Mouse (Mus musculus) embryonic facial prominence, embryonic 12.5 days (tissue): Measurements from ENCODE around the gene H2-T24. TPM values are rescaled to one million over a fixed set of nuclear protein-coding genes. Genes with fewer than 3 reads are reported as not detected.
A peak's percentile ranks its signal among the peaks of the same experiment; 100 is the strongest.

ENCODE experiments used
- ATAC-seq: fragments of 200-750 bp; cut with Nextera tagmentation; 2 replicates; pipeline ENCODE4 v1.8.0; 2017; ENCODE audit not compliant: insufficient number of reproducible peaks, insufficient read depth, low FRiP score, low TSS enrichment
- H3K27ac ChIP-seq: fragments of 300-500 bp; sonication (generic); 2 replicates; pipeline ENCODE4 v1.5.1; 2016; ENCODE audit warnings: mild to moderate bottlenecking
- H3K27me3 ChIP-seq: fragments of 300-500 bp; sonication (generic); 2 replicates; pipeline ENCODE4 v1.6.1; 2016; ENCODE audit warnings: mild to moderate bottlenecking, moderate library complexity
- H3K36me3 ChIP-seq: fragments of 300-500 bp; sonication (generic); 2 replicates; pipeline ENCODE4 v1.6.1; 2016; ENCODE audit warnings: mild to moderate bottlenecking
- H3K4me1 ChIP-seq: fragments of 300-500 bp; sonication (generic); 2 replicates; pipeline ENCODE4 v1.6.1; 2016
- H3K4me2 ChIP-seq: fragments of 300-500 bp; sonication (generic); replicated peaks from 2 replicates; pipeline ENCODE4 v1.6.1; 2016; ENCODE audit warnings: mild to moderate bottlenecking, moderate library complexity
- H3K4me3 ChIP-seq: fragments of 300-500 bp; sonication (generic); 2 replicates; pipeline ENCODE4 v1.5.1; 2016; ENCODE audit warnings: mild to moderate bottlenecking
- H3K9ac ChIP-seq: fragments of 300-500 bp; sonication (generic); 2 replicates; pipeline ENCODE4 v1.6.1; 2016; ENCODE audit warnings: mild to moderate bottlenecking, moderate library complexity
- H3K9me3 ChIP-seq: fragments of 300-500 bp; sonication (generic); 2 replicates; pipeline ENCODE4 v1.6.1; 2016; ENCODE audit warnings: mild to moderate bottlenecking, moderate library complexity
- WGBS: fragments of 180-500 bp; shearing (Covaris S2); methylation state at CpG from one replicate; pipeline ENCODE4 v1.1.7; 2016; 5-methylcytosine and 5-hydroxymethylcytosine counted together
- microRNA counts: library from miRNA; unstranded; fragments of <30 nt; microRNA quantifications from one replicate; lab custom pipeline; 2017
- microRNA-seq: library from miRNA; unstranded; fragments of <30 nt; microRNA quantifications from one replicate; pipeline ENCODE4, GENCODE M21; 2017
- polyA plus RNA-seq: library from polyadenylated mRNA; unstranded; fragments of >200 nt; fragmentation: Nextera tagmentation; extraction: Ambion mirVana; gene quantifications from 2 replicates; pipeline ENCODE4 v1.2.1, GENCODE M21; 2016

H2-T24 gene
- polyA plus RNA-seq, 1 experiment from 2014 or later = 3.7 TPM

DNA sequence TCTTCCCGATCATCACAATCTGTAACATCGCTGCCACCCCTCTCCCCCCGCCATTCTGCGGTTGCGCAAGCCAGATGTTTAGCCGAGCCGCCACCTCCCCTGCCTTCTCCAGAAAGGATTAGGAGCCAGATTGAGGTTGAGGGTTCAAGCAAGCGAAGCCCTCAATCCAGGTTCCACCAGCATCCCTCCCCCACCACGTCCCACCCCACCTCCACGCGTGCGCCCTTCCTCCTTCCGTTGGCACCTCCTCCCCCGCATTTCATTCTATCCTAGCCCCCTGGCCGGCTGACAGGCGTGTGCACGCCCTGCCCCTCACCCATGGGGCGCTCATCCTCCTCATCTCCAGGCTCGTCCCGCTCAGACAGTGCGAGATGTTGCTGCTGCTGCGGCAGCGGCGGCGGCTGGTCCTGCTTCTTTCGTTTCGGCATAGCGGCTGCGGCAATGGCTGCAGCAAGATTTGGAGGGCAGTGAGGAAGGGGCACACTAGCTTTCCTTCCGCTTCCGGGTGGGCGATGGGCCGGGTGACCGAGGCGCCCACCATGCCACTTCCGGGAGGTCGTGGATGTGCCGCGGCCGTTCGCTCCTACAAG, 41.5 kb downstream of the H2-T24 start:
- Histone ChIP-seq H3K4me3 (peak overlapping the region; percentile 95), H3K27me3 (no peaks in the 10 kb centered on the region), H3K4me2 (peak overlapping the region; percentile 78), H3K4me1 (peaks cover 16% of the 10 kb centered on the region), H3K9ac (peak overlapping the region; percentile 87), H3K36me3 (peaks cover 36% of the 10 kb centered on the region), H3K9me3 (no peaks in the 10 kb centered on the region), H3K27ac (peak overlapping the region; percentile 97)
- ATAC-seq = peak; percentile 75
- WGBS = under 1% methylated on average over 41 of the region's 41 CpGs

DNA sequence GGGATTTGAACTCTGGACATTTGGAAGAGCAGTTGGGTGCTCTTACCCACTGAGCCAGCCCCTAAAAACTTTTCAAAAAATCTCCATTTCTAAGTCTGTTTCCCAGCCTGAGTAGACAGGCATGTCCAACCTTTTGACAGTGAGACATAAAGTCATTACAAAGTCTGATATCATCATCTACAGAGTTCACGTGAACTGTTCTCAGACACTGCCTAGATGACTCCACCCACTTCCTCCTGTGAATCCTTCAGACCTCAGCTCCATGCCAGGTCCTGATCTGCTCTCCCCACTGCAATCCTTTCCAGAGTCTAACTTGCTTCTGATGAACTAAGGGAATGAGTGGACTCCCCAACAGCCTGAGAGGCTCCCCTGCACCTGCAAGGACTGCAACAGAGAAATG, 48.2 kb downstream of the H2-T24 start:
- Histone ChIP-seq H3K36me3 (peaks cover 21% of the 10 kb centered on the region), H3K4me3 (no peak overlapping the region), H3K9ac (no peak overlapping the region), H3K27me3 (no peaks in the 10 kb centered on the region), H3K9me3 (no peaks in the 10 kb centered on the region), H3K27ac (no peak overlapping the region), H3K4me2 (no peak overlapping the region), H3K4me1 (peaks cover 11% of the 10 kb centered on the region)
- ATAC-seq = no peak
- WGBS = 88% methylated on average over 1 of the region's 1 CpGs

DNA sequence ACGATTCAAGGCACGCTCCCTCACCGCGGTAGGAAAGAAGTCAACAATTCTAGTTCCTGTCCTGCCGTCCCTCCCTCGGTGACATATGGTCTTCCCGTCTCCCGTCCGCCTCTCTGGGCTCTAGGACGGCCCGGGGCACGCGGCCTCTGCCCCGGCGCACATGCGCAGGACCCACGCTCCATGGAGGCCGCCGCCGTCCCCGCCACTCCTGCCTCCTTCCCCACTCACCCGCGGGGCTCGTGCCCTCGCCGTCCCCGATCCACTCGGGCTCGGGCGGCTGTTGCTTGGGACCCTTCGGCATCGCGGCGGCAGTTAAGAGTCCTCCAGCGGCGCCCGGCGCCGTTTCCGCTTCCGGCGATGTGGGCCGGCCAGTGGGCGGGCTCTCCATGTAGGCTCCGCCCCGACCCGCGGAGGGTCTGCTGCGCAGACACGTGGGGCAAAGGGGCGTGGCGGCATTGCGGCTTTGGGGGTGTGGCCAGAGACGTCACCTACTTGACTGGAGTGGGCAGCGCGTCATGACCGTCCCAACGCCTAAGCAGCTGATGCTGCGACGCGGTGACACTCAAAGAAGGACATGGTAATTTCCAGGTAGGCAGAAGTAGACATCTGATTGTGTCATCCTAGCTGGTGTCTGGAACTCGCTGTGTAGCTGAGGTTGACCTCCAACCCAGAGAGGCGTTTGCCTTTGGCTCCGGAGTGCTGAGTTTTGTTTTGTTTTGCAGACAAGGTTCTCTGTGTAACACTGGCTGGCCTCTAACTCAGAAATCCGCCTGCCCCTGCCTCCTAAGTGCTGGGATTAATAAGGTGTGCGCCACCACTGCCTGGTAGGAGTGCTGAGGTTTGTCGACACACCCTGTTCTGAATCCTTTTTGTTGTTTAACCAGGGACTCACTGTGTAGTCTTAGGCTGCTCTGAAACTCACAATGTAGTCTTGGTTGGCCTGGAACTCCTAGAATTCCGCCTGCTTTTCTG, 50.7 kb downstream of the H2-T24 start, which contains the start of gene Abcf1:
Gene Abcf1 (minus strand): TSS at position 344 of the 972 bp plus-strand sequence.
- H3K4me3 ChIP-seq = peak within 1 kb of the TSS; percentile 97
- H3K27ac ChIP-seq = peak within 1 kb of the TSS; percentile 73
- peak; percentile 90 for ATAC-seq
- H3K9me3 ChIP-seq = no peaks in the 10 kb centered on the region
- peaks cover 11% of the 10 kb centered on the region for H3K4me1 ChIP-seq
- H3K36me3 ChIP-seq = peaks cover 35% of the 10 kb centered on the region
- H3K9ac ChIP-seq = peak within 1 kb of the TSS; percentile 81
- H3K4me2 ChIP-seq = peak within 1 kb of the TSS; percentile 76
- no peaks in the 10 kb centered on the region for H3K27me3 ChIP-seq
- WGBS = under 1% methylated on average over 68 of the region's 68 CpGs

DNA sequence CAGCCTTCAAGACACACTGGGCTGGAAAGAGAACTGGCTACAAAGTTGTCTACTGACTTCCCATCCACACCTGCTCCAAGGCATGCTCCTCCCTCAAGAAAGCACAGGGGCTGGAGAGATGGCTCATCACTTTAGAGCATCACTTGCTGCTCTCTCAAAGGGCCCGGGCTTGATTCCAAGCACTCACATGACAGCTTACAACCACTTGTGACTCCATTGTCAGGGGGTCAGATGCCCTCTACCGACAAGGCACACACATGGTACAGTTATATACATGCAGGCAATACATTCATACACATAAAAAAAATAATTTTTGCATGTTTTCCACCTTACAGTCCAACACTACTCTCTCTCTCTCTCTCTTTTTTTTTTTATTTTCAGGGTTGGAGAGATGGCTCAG, 52.7 kb downstream of the H2-T24 start:
- peaks cover 11% of the 10 kb centered on the region for H3K4me1 ChIP-seq
- no peak for ATAC-seq
- H3K27ac ChIP-seq = no peak overlapping the region
- no peaks in the 10 kb centered on the region for H3K9me3 ChIP-seq
- H3K4me3 ChIP-seq = no peak overlapping the region
- WGBS = 90% methylated on average over 2 of the region's 2 CpGs
- H3K27me3 ChIP-seq = no peaks in the 10 kb centered on the region
- peaks cover 38% of the 10 kb centered on the region for H3K36me3 ChIP-seq
- no peak overlapping the region for H3K9ac ChIP-seq
- H3K4me2 ChIP-seq = no peak overlapping the region

DNA sequence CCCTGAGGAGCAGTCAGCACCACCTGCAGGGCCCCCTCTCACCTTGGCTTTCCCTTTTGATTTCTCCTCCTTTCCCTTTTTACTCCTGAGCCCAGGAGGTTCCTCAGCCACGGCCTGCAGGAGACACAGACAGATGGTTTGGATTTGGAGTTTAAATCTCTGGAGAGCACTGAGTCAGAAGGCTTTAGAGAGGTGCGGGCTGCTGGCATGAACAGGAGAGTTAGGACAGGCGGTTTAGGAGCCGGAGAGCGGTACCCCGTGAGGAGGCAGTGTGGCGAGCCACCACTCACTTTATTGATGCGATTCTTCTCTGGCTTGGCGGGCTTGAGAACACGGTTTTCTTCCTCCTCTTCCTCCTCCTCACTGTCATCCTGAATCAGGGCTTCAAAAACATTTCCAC, 57.1 kb downstream of the H2-T24 start:
- Histone ChIP-seq H3K36me3 (peaks cover 78% of the 10 kb centered on the region), H3K27me3 (no peaks in the 10 kb centered on the region), H3K9ac (no peak overlapping the region), H3K4me2 (no peak overlapping the region), H3K4me3 (no peak overlapping the region), H3K27ac (no peak overlapping the region), H3K9me3 (no peaks in the 10 kb centered on the region), H3K4me1 (no peaks in the 10 kb centered on the region)
- WGBS = 88% methylated on average over 10 of the region's 10 CpGs
- ATAC-seq = no peak

DNA sequence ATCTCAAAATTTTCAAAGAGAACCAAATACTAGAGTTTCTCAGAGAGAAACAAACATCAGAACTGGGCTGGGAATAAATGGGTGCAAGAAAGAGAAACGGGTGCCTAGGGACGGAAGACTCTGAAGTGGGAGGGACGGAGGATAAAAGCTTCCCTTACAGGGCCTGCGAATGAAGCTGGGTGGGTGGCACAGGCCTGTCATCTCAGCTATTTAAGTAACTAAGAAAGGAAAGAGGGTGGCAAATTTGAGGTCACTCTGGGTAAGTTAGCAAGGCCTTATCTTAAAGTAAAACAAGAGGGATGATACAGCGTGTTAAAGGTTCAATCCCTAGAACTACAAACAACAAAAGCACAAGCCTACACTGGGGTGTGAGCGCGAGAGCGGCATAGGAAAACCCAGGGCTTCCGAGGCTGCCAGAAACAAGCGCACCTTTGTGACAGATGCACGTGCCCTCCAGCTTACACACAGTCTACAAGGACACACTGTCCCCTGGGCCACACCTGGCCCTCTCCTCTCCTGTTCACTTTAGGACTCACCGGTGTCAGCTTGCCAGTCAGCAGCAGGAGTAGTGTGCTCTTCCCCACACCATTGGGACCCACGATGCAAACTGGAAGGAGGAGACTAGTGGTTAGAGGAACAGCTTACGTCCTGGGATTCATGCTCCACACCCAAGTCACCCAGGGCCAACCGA, 61.7 kb downstream of the H2-T24 start:
- Histone ChIP-seq H3K9ac (no peak overlapping the region), H3K27me3 (no peaks in the 10 kb centered on the region), H3K36me3 (peaks cover 82% of the 10 kb centered on the region), H3K4me3 (no peak overlapping the region), H3K4me1 (no peaks in the 10 kb centered on the region), H3K4me2 (no peak overlapping the region), H3K27ac (no peak overlapping the region), H3K9me3 (no peaks in the 10 kb centered on the region)
- ATAC-seq = no peak
- WGBS = 95% methylated on average over 15 of the region's 15 CpGs

MicroRNAs encoded within 50 kb of the gene (microRNA counts, 519-probe panel; counts per million panel counts)
- microRNA mmu-miR-877 (lab: Ali Mortazavi, UCI) = 460 counts per million, percentile 65 among the panel's probes with 10 or more counts

Small RNA genes lying within 50 kb of the gene (microRNA-seq; reads per million reads assigned to microRNA genes)
- 112 reads per million, percentile 52 among the genes with 10 or more reads in this experiment for gene Mir877

Other genes with a start within 250 kb of the H2-T24 start
- 6.9 and 8.9 TPM in 2 replicates for gene Ier3, start 198.9 kb downstream of the H2-T24 start, polyA plus RNA-seq
- gene Flot1, start 197.3 kb downstream of the H2-T24 start, polyA plus RNA-seq = 50.7 and 60.3 TPM in 2 replicates
- gene Tubb5, start 182.3 kb downstream of the H2-T24 start, polyA plus RNA-seq = 1,266 and 1,271 TPM in 2 replicates
- 15.1 and 21.3 TPM in 2 replicates for gene Mdc1, start 179.0 kb downstream of the H2-T24 start, polyA plus RNA-seq
- 39.9 and 43.9 TPM in 2 replicates for gene Nrm, start 159.2 kb downstream of the H2-T24 start, polyA plus RNA-seq
- 26.1 and 28.9 TPM in 2 replicates for gene Ppp1r18, start 155.0 kb downstream of the H2-T24 start, polyA plus RNA-seq
- gene Dhx16, start 140.7 kb downstream of the H2-T24 start, polyA plus RNA-seq = 47.8 and 52.8 TPM in 2 replicates
- 24.0 and 24.3 TPM in 2 replicates for gene 2310061I04Rik, start 123.1 kb downstream of the H2-T24 start, polyA plus RNA-seq
- gene Atat1, start 110.5 kb downstream of the H2-T24 start, polyA plus RNA-seq = 165 and 172 TPM in 2 replicates
- 65.6 TPM in 2 replicates for gene Mrps18b, start 104.2 kb downstream of the H2-T24 start, polyA plus RNA-seq
- 50.1 and 51.9 TPM in 2 replicates for gene Ppp1r10, start 104.1 kb downstream of the H2-T24 start, polyA plus RNA-seq
- gene Abcf1, start 50.8 kb downstream of the H2-T24 start, polyA plus RNA-seq = 91.2 and 113 TPM in 2 replicates
- 69.9 and 71.5 TPM in 2 replicates for gene Gnl1, start 40.7 kb downstream of the H2-T24 start, polyA plus RNA-seq
- gene Prr3, start 40.3 kb downstream of the H2-T24 start, polyA plus RNA-seq = 42.9 and 51.4 TPM in 2 replicates
- 10.2 and 12.1 TPM in 2 replicates for gene H2-T23, start 12.3 kb upstream of the H2-T24 start, polyA plus RNA-seq
- gene H2-T22, start 22.2 kb upstream of the H2-T24 start, polyA plus RNA-seq = 16.3 and 17.2 TPM in 2 replicates
- gene Gm6034, start 22.4 kb upstream of the H2-T24 start, polyA plus RNA-seq = not detected in 2 replicates
- gene Gm11127, start 37.8 kb upstream of the H2-T24 start, polyA plus RNA-seq = not detected in 2 replicates
- gene Gm19684, start 101.1 kb upstream of the H2-T24 start, polyA plus RNA-seq = not detected in 2 replicates
- gene Gm7030, start 108.9 kb upstream of the H2-T24 start, polyA plus RNA-seq = not detected in 2 replicates
- gene Gm8909, start 148.0 kb upstream of the H2-T24 start, polyA plus RNA-seq = not detected in 2 replicates
- gene H2-T3, start 169.7 kb upstream of the H2-T24 start, polyA plus RNA-seq = not detected in 2 replicates
- gene Rpp21, start 237.5 kb upstream of the H2-T24 start, polyA plus RNA-seq = 98.2 and 106 TPM in 2 replicates